Mouse (Mus musculus) spleen, adult 10 weeks (tissue): ENCODE data around the gene Ccnd1. TPM values are rescaled to one million over a fixed set of nuclear protein-coding genes. Genes with fewer than 3 reads are reported as not detected.

Experiments
- polyA plus RNA-seq: library from polyadenylated mRNA; stranded (reverse); fragments of 350-450 nt; fragmentation: Illumina TruSeq; extraction: RNeasy Lipid Tissue Mini Kit (QIAGEN cat#74804); gene quantifications from one replicate; pipeline ENCODE4 v1.2.3, GENCODE M21; 2015; ENCODE audit warnings: low replicate concordance; ENCODE audit not compliant: insufficient read depth

Gene Ccnd1
- 53.0 TPM for polyA plus RNA-seq

GRCm38 (mm10) chr7:144939344-144940002 is at the start of gene Ccnd1:
Gene Ccnd1 (minus strand): TSS chr7:144939925.

GRCm38 (mm10) chr7:144914948-144915750 is 24.6 kb downstream of the Ccnd1 start, which contains the start of gene LTO1:
Gene LTO1 (plus strand): TSS chr7:144915100.

GRCm38 (mm10) chr7:144896294-144897218 is 43.2 kb downstream of the Ccnd1 start, which contains the start of gene Fgf15:
Gene Fgf15 (plus strand): TSS chr7:144896531.

Other genes with a start within 250 kb of the Ccnd1 start
- 7.7 TPM for gene Ano1, start 188.0 kb downstream of the Ccnd1 start, polyA plus RNA-seq
- gene Fgf3, start 101.8 kb downstream of the Ccnd1 start, polyA plus RNA-seq = not detected
- not detected for gene Fgf4, start 92.6 kb downstream of the Ccnd1 start, polyA plus RNA-seq
- gene Fgf15, start 43.4 kb downstream of the Ccnd1 start, polyA plus RNA-seq = not detected
- gene LTO1, start 24.8 kb downstream of the Ccnd1 start, polyA plus RNA-seq = 24.7 TPM